Mouse (Mus musculus) liver, adult 2 months (tissue): Measurements from ENCODE around the gene Tcf7l1.

ENCODE experiments used
- CTCF ChIP-seq: fragments of 200-500 bp; IDR thresholded peaks from 2 replicates; pipeline ENCODE4 v1.5.1; 2011; ENCODE audit warnings: low read depth, low read length, control low read depth
- POLR2A ChIP-seq: fragments of 200-500 bp; IDR thresholded peaks from 2 replicates; pipeline ENCODE4 v1.6.1; 2011; ENCODE audit warnings: low read length, control low read depth; ENCODE audit not compliant: insufficient read depth; ENCODE audit errors: extremely low read depth

- no peak for TF ChIP-seq CTCF
- no peak for TF ChIP-seq POLR2A
Measured at GRCm38 (mm10) chr6:72607676-72608075, 181.4 kb downstream of the Tcf7l1 start.
